ENCODE assay signal across 8 mouse cellular contexts in the genomic region with DNA sequence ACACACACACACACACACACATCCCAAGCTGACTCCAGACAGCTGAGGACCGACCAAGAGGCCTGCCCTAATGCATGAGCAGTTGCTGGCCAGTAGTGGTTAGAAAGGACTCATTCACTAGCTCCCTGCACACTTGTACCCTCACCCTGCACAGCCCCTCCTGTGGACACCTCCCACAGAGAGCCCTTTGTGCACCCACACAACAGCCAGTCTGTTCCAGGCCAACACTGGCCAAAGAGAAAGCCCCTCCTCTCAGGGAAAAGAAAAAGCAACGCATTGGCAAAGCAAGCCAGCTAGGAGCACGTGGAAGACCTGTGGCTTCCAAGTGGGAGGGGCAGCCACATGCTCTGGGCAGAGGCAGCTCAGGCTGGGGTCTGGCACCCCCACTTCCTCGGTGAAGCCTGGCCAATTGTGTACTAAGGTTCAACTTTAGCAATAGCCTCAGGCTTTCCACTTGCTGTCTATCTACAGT. TPM values are rescaled to one million over a fixed set of nuclear protein-coding genes. Genes with fewer than 3 reads are reported as not detected.
A peak's percentile ranks its signal among the peaks of the same experiment; 100 is the strongest.
DNase-seq lines count a peak whose midpoint lies in the region; ATAC-seq and TF ChIP-seq lines count a peak whose summit lies in the region.

No protein-coding gene starts in this region.

- H3K27me3 ChIP-seq in hindbrain, embryonic 13.5 days: no peaks in the 10 kb centered on the region
- no peaks in the 10 kb centered on the region for H3K27me3 ChIP-seq in stomach, embryonic 15.5 days (replicated peaks)

- ATAC-seq in hindbrain, embryonic 13.5 days (ENCODE audit: low FRiP score): peak; percentile 76
- peak; percentile 29; the same call in 1 of the 2 replicates for ATAC-seq in stomach, embryonic 15.5 days (ENCODE audit: insufficient read depth, low FRiP score, low read depth)

- no peak for TF ChIP-seq CTCF in gastrocnemius, adult 2 months (IDR thresholded peaks at IDR 0.05)

- peak; percentile 58 for DNase-seq in R1 (ENCODE audit: low read depth, low spot score)
- peak; percentile 53 to 55 for DNase-seq in cerebellum, postnatal 14 days
- DNase-seq in gastrocnemius, adult 2 months: peak; percentile 88
- DNase-seq in layer of hippocampus, postnatal 10 days (ENCODE audit: low spot score in 2 of 2): peak; percentile 72 to 77
- DNase-seq in lung, postnatal 25 days (ENCODE audit: low spot score): peak; percentile 75
- no peak for DNase-seq in thymus, postnatal 0 days (ENCODE audit: low spot score)

- intact Hi-C loops in gastrocnemius, adult 2 months (cut with DNase I): no loop called here

- peak overlapping the region; percentile 99 for H3K4me3 ChIP-seq in gastrocnemius, adult 2 months
- no peak overlapping the region for H3K4me3 ChIP-seq in hindbrain, embryonic 13.5 days
- no peak overlapping the region for H3K4me3 ChIP-seq in stomach, embryonic 15.5 days (replicated peaks)

- H3K4me2 ChIP-seq in hindbrain, embryonic 13.5 days: peak overlapping the region; percentile 95; the same call in 1 of the 2 replicates
- H3K4me2 ChIP-seq in stomach, embryonic 15.5 days: no peak overlapping the region

- no peaks in the 10 kb centered on the region for H3K9me3 ChIP-seq in hindbrain, embryonic 13.5 days
- H3K9me3 ChIP-seq in stomach, embryonic 15.5 days: no peaks in the 10 kb centered on the region

- H3K27ac ChIP-seq in gastrocnemius, adult 2 months: peak overlapping the region; percentile 99
- peak overlapping the region; percentile 84 for H3K27ac ChIP-seq in hindbrain, embryonic 13.5 days
- H3K27ac ChIP-seq in stomach, embryonic 15.5 days: peak overlapping the region; percentile 46

- H3K4me1 ChIP-seq in hindbrain, embryonic 13.5 days (replicated peaks): peaks cover 87% of the 10 kb centered on the region
- H3K4me1 ChIP-seq in stomach, embryonic 15.5 days: peaks cover 73% of the 10 kb centered on the region

- H3K9ac ChIP-seq in hindbrain, embryonic 13.5 days: peak overlapping the region; percentile 100; the same call in 1 of the 2 replicates
- H3K9ac ChIP-seq in stomach, embryonic 15.5 days: no peak overlapping the region

- 7% methylated on average over 4 of the region's 4 CpGs for WGBS in hindbrain, embryonic 13.5 days
- 31% methylated on average over 4 of the region's 4 CpGs for WGBS in stomach, embryonic 15.5 days

- peaks cover 88% of the 10 kb centered on the region for H3K36me3 ChIP-seq in hindbrain, embryonic 13.5 days
- peaks cover 60% of the 10 kb centered on the region for H3K36me3 ChIP-seq in stomach, embryonic 15.5 days

RNA-seq across cellular contexts. Expression of gene Amotl2, which starts 7.6 kb away (rescaled TPM):
- total RNA-seq in gastrocnemius, adult 2 months (2021): 10 to 100 TPM; 13.7 to 28.5 TPM
- 64.7 and 67.3 TPM in 2 replicates for polyA plus RNA-seq in hindbrain, embryonic 13.5 days (2015; fragmentation: Nextera tagmentation; extraction: Ambion mirVana)
- 10 to 100 TPM; 18.3 to 20.7 TPM for total RNA-seq in layer of hippocampus, postnatal 10 days (2021)
- polyA plus RNA-seq in stomach, embryonic 15.5 days (2015; fragmentation: Nextera tagmentation; extraction: Ambion mirVana): 35.3 and 37.7 TPM in 2 replicates
- polyA plus RNA-seq in thymus, postnatal 0 days (2015; fragmentation: Nextera tagmentation; extraction: Ambion mirVana): 4.9 and 6.4 TPM in 2 replicates

Comparison
In these comparisons a context has a peak if more than half of its experiments do, and no peak if none do; other contexts are left out.
1. H3K27ac ChIP-seq: peak in every context shown above with its lines; median percentile 99 in gastrocnemius, adult 2 months; 84 in hindbrain, embryonic 13.5 days; 46 in stomach, embryonic 15.5 days.